Mouse (Mus musculus): Measurements from ENCODE around the gene Hoxa7.

Hoxa7 gene

DNA sequence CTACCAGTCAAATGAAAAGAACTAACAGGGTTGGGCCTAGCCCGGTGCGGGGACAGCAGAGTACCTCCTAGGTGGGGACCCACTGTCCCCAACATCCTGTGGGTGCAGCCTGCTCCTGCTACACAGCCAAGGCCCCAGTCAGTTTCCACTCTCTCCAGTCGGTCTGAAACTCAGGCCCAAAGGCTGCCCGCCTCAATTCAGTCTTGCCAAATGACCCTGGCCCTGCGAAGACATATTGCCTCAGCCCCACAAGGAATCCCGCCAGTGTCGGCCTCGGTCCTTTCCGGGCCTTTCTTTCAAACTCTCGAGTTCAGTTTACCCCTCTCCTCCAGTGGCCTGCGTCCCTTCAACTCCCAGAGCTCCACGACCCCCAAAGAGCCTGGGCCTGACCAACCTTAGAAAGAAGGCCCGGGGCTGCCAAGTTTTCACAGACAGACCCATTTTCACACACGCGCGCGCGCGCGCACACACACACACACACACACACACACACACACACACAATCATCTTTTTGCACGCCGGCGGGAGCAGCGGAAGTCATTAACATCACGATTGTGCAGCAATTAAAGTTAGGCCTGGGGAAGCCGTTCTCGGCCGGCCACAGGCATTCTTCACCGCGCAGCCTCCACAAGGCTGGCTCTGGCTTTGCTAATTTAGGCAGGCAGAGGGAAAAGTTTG is 21.4 kb downstream of the Hoxa7 start:
- DNase-seq (ENCODE audit: low spot score in 2 of 2), result no peak

GRCm38 (mm10) chr6:52197271-52197670 is 24.4 kb downstream of the Hoxa7 start:
- DNase-seq (ENCODE audit: low spot score in 2 of 2), result no peak

GRCm38 (mm10) chr6:52196811-52197210 is 24.8 kb downstream of the Hoxa7 start:
- no peak for DNase-seq (ENCODE audit: low spot score in 2 of 2)

DNA sequence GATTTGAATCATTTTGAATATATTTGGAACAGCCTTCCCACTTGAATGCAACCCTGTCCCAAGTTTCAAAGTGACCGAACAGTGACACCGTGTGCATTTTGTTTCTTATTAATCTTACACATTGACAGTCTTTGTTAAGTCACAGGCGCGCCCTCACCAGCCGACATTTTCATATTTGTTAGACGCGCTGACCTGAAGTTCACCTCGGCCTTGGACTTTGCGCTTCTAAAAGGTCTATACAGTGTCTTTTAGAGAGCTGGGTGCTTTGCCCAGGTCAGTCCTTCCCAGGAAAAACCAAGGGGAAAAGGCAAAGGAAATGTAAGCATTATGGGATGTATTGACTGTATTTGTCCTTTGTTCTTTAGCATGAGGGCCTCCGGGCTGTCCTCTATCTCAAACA is 27.0 kb downstream of the Hoxa7 start:
- DNase-seq (ENCODE audit: low spot score in 2 of 2), result no peak

GRCm38 (mm10) chr6:52191860-52192550 is 29.6 kb downstream of the Hoxa7 start:
- peak; percentile 81 to 91 for DNase-seq (ENCODE audit: low spot score in 2 of 2)

DNA sequence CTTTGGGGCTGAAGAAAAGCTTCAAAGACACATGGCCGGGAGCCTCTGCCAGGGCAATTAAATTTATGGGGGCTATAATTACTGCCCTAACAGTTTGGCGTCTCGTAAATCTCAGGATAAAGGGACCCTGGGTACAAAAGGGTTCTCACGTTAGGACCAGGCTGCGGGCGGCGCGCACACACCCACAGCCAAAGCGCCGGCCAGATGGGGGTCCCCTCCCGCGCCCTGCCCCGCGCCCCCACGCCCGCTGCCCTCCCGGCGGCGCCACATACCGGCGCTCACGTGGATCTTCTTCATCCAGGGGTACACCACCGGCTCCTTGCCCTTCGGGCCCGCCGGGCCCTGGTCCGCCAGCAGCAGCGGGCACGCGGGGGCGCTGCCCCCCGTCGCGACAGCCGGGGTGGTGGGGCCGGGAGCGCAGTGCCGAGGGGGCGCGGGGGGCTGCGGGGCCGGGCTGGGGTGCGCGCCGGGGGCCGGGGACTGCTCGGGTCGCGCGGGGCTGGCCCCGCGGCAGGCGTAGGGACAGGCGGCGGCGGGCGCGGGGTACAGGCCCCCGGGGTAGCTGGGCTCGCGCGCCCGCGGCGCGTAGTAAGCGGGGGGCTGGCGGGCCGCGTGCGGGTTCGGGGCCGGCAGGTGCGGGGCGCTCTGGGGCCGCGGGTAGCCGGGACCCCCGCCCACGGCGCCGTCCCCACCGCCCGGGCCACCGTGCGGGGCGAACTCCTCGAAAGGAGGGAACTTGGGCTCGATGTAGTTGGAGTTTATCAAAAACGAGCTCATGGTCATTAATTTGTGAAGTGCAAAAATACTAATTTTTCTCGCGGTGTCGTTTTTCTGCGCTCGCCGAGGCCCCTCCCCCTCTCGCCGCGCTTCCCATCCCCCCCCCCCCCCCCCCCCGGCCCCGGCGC is 30.5 kb downstream of the Hoxa7 start, which contains the start of gene Hoxa4:
Gene Hoxa4 (minus strand): TSS at position 848 of the 905 bp plus-strand sequence.
- DNase-seq (ENCODE audit: low spot score in 2 of 2), result no peak

GRCm38 (mm10) chr6:52190410-52190809 is 31.2 kb downstream of the Hoxa7 start:
- no peak for DNase-seq (ENCODE audit: low spot score in 2 of 2)

- no peak for DNase-seq (ENCODE audit: low spot score in 2 of 2)
These were observed 31.7 kb downstream of the Hoxa7 start for GRCm38 (mm10) chr6:52189909-52190308.

GRCm38 (mm10) chr6:52189172-52189591 is 32.5 kb downstream of the Hoxa7 start:
- DNase-seq (ENCODE audit: low spot score in 2 of 2), result no peak

GRCm38 (mm10) chr6:52186500-52186899 is 35.2 kb downstream of the Hoxa7 start:
- DNase-seq (ENCODE audit: low spot score in 2 of 2), result no peak

DNA sequence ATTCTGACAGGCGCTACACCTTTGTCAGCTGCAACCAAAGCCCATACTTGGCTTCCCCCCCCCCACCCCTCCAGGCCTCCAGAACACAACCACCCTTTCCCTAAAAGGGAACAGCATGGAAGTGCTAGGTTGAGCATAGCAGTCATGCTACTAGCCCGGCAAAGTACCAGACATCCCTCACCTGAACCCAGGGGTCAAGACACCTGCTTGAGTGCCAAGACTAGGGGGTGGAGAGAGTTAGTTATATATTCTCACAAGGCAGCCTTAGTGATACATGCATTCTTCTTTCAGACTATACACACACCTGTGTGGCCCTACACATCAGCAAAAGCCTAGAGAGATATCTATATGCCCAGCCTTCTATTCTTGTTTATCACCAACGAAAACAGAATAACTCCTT is 35.8 kb downstream of the Hoxa7 start:
- DNase-seq (ENCODE audit: low spot score in 2 of 2), result no peak

DNA sequence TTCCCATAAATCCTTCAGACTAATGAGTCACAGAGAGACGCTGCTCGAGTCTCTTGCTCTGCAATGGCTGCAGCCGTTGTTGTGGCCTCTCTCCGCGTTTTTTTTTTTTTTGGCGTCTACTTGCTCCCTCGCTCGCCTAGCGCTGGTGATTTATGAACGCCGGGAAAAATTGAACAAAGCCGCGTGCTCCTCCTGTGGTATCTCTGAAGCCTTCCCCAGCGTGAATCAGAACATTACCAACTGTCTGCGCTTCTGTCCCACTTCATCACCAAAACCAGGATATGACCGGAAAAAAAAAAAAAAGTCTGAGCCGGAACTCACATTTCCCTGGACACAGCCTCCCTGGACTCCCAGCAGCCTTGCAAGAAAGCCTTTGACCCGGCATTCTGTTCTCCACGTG is 36.4 kb downstream of the Hoxa7 start:
- DNase-seq (ENCODE audit: low spot score in 2 of 2), result no peak

DNA sequence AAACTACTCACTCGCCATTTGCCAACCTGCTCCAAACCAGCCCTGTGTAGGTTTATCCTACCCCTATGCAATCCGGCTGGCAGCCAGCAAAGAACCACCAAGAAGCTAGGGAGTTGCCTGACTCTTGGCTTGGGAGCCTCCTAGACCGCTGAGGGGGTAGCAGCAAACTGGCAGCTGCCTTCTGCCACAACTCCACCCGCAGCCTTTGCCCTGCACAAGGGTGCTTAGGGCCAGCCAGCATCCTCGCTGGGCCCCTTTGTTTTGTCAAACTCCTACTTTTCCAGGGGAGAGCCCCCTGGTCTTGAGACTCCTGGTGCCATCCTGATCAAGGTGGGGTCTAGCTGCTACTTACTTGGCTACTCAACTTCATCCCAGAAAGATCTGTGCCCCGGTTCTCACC is 37.0 kb downstream of the Hoxa7 start:
- no peak for DNase-seq (ENCODE audit: low spot score in 2 of 2)

DNA sequence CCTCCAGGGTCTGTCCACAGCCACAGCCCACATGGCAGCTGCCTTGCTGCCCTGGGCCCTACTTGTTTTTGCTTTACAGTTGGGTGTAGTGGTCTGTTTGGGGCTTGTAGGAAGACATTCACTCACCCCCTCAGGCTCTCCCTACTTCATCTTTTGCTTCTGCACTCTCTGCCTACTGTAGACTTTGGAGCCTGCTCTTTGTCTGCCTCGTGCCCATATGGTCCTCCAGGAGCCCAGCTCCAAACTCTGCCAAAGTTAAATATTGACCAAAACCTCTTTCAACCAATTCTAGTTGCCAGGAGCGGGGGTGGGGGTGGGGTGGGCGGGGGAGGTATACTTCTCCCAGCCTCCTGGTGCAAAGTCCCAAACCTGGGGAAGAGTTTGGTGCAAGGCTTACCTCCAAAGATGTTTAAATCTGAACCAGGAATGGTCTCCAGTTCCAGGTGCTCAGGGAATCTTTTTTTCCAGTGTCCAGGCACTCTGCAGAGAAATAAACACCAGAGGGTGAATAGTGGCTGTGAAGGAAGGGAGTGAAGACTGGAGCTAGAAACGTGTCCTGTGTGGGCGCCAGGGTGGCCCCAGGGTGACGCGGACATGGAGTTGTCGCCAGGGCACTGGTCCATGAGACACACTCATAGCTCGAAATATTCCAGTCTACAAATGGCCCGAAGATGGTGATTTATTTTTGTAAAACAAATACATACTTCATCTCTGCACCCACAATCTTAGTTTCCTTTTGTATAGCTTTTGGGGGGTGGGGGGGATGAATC is 38.2 kb downstream of the Hoxa7 start:
- DNase-seq (ENCODE audit: low spot score in 2 of 2), result no peak

GRCm38 (mm10) chr6:52182793-52183192 is 38.9 kb downstream of the Hoxa7 start:
- no peak for DNase-seq (ENCODE audit: low spot score in 2 of 2)

DNA sequence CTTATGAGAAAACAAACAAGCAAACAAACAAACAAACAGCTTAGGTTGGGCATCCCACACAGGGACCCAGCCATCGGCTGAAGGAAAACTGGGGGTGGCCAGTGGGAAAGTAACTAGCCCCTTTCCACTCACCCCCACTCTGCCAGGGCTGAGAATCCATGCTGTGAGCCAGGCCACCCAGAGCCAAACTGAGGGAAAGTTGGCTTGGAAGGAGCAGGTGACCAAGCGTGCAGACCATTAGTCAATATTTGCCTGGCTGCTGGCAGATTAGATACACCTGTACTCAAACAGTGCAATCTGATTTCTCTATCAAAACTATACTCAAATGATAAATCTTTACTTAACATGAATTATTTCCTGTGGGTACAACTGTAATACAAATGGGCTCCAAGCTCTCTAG is 39.6 kb downstream of the Hoxa7 start:
- DNase-seq (ENCODE audit: low spot score in 2 of 2), result no peak

GRCm38 (mm10) chr6:52180726-52181125 is 40.9 kb downstream of the Hoxa7 start:
- DNase-seq (ENCODE audit: low spot score in 2 of 2), result no peak

- no peak for DNase-seq (ENCODE audit: low spot score in 2 of 2)
These were observed 41.4 kb downstream of the Hoxa7 start for GRCm38 (mm10) chr6:52180213-52180710.

GRCm38 (mm10) chr6:52179690-52180089 is 42.0 kb downstream of the Hoxa7 start:
- no peak for DNase-seq (ENCODE audit: low spot score in 2 of 2)

GRCm38 (mm10) chr6:52178918-52179665 is 42.6 kb downstream of the Hoxa7 start:
- DNase-seq (ENCODE audit: low spot score in 2 of 2), result no peak

DNA sequence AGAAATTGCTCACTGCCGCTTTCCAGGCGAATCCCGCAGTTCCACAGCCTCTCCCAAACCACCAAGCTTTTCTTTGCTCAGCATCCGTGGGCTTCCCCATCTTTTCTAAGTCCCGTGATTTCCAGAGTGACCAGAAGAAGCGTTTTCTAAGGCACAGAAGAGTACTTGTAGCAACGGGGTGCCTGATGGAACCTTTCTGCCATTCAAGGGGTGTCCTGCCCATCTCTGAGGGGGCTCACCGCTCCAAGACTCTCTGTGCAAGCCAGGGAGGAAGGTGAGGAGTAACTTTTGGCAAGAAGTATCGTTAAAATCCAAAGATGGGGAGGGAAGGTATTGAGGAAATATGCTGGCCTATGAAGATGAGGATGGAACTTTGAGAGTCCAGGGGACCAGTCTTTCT is 43.8 kb downstream of the Hoxa7 start:
- no peak for DNase-seq (ENCODE audit: low spot score in 2 of 2)
